In the genomic region with DNA sequence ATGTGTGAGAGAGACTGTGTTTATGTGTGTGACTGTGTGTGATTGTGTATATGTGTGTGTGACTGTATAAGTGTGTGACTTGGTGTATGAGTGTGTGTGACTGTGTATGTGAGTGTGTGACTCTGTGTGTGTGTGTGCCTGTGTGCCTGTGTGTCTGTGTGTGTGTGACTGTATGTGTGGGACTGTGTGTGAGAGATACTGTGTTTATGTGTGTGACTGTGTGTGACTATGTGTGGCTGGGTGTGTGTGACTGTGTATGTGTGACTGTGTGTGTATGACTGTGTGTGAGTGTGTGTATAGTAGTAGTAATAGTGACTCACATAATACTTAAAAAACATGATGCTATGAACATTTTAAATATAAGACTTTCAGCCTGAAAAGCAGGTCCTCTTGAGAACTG, we compare ENCODE assay signal across 17 mouse cellular contexts. TPM values are rescaled to one million over a fixed set of nuclear protein-coding genes. Genes with fewer than 3 reads are reported as not detected.
A peak's percentile ranks its signal among the peaks of the same experiment; 100 is the strongest.
DNase-seq lines count a peak whose midpoint lies in the region; ATAC-seq and TF ChIP-seq lines count a peak whose summit lies in the region.
"Had no signal": no experiment of that assay in that cellular context is flagged by ENCODE, and none has a peak within 500 bp of the region (broad histone marks: within the 10 kb centered on the region; RNA-seq: fewer than 3 reads in every experiment).

No protein-coding gene starts in this region.

- peaks cover 5% of the 10 kb centered on the region for H3K4me1 ChIP-seq in forebrain, embryonic 16.5 days (replicated peaks; ENCODE audit: control insufficient read depth, insufficient read depth, low read length)
- H3K4me1 ChIP-seq in forebrain, embryonic 10.5 days: peaks cover 26% of the 10 kb centered on the region
- H3K4me1 ChIP-seq in liver, postnatal 0 days (ENCODE audit: insufficient read depth): no peaks in the 10 kb centered on the region
- no peaks in the 10 kb centered on the region for H3K4me1 ChIP-seq in liver, embryonic 12.5 days
- H3K4me1 ChIP-seq in neural tube, embryonic 13.5 days (replicated peaks): peaks cover 12% of the 10 kb centered on the region
- peaks cover 6% of the 10 kb centered on the region for H3K4me1 ChIP-seq in neural tube, embryonic 15.5 days
- H3K4me1 ChIP-seq: heart, embryonic 15.5 days had no signal

- no peak overlapping the region for H3K9ac ChIP-seq in forebrain, embryonic 16.5 days (replicated peaks; ENCODE audit: low read depth, low read length)
- H3K9ac ChIP-seq in liver, postnatal 0 days (replicated peaks): no peak overlapping the region
- H3K9ac ChIP-seq in liver, embryonic 12.5 days: no peak overlapping the region
- H3K9ac ChIP-seq in neural tube, embryonic 13.5 days: no peak overlapping the region
- H3K9ac ChIP-seq in neural tube, embryonic 15.5 days (replicated peaks): no peak overlapping the region
- H3K9ac ChIP-seq: embryonic facial prominence, embryonic 13.5 days; heart, embryonic 15.5 days had no signal

- no peak overlapping the region for H3K4me2 ChIP-seq in forebrain, embryonic 16.5 days (ENCODE audit: low read length)
- no peak overlapping the region for H3K4me2 ChIP-seq in liver, postnatal 0 days (ENCODE audit: low read depth, low read length)
- no peak overlapping the region for H3K4me2 ChIP-seq in liver, embryonic 12.5 days
- H3K4me2 ChIP-seq in neural tube, embryonic 13.5 days: no peak overlapping the region
- H3K4me2 ChIP-seq in neural tube, embryonic 15.5 days: no peak overlapping the region
- H3K4me2 ChIP-seq: embryonic facial prominence, embryonic 13.5 days; heart, embryonic 11.5 days; heart, embryonic 15.5 days had no signal

- no peaks in the 10 kb centered on the region for H3K27me3 ChIP-seq in forebrain, embryonic 16.5 days (replicated peaks; ENCODE audit: control insufficient read depth, insufficient read depth, low read length)
- H3K27me3 ChIP-seq in forebrain, embryonic 10.5 days (ENCODE audit: poor library complexity, severe bottlenecking): no peaks in the 10 kb centered on the region
- no peaks in the 10 kb centered on the region for H3K27me3 ChIP-seq in liver, postnatal 0 days (ENCODE audit: insufficient read depth, low read length)
- H3K27me3 ChIP-seq in liver, embryonic 12.5 days (replicated peaks): no peaks in the 10 kb centered on the region
- no peaks in the 10 kb centered on the region for H3K27me3 ChIP-seq in neural tube, embryonic 13.5 days
- no peaks in the 10 kb centered on the region for H3K27me3 ChIP-seq in neural tube, embryonic 15.5 days (replicated peaks)
- H3K27me3 ChIP-seq: embryonic facial prominence, embryonic 13.5 days; heart, embryonic 15.5 days had no signal

- no peak for DNase-seq in forebrain, embryonic 10.5 days (ENCODE audit: extremely low spot score, low spot score)
- no peak for DNase-seq in liver, postnatal 0 days
- DNase-seq: adrenal gland, postnatal 25 days; cerebellum, adult 18-20 months; cerebellum, adult 9-11 months; cerebellum, postnatal 36 days; gastrocnemius, postnatal 14 days; heart, adult 2 months; heart, postnatal 14 days had no signal

- no peaks in the 10 kb centered on the region for H3K9me3 ChIP-seq in forebrain, embryonic 16.5 days (ENCODE audit: control insufficient read depth, low read length)
- no peaks in the 10 kb centered on the region for H3K9me3 ChIP-seq in forebrain, embryonic 10.5 days
- no peaks in the 10 kb centered on the region for H3K9me3 ChIP-seq in liver, postnatal 0 days (ENCODE audit: low read length)
- H3K9me3 ChIP-seq in liver, embryonic 12.5 days (replicated peaks): no peaks in the 10 kb centered on the region
- H3K9me3 ChIP-seq in neural tube, embryonic 13.5 days: no peaks in the 10 kb centered on the region
- H3K9me3 ChIP-seq in neural tube, embryonic 15.5 days (replicated peaks): no peaks in the 10 kb centered on the region
- H3K9me3 ChIP-seq: embryonic facial prominence, embryonic 13.5 days; heart, embryonic 15.5 days had no signal

- no peak overlapping the region for H3K27ac ChIP-seq in forebrain, embryonic 16.5 days (ENCODE audit: low read length)
- no peak overlapping the region for H3K27ac ChIP-seq in forebrain, embryonic 10.5 days
- H3K27ac ChIP-seq in liver, postnatal 0 days (ENCODE audit: low read depth): 0 out of 2 replicates have a peak overlapping the region, but pooled peaks have one; percentile 77
- no peak overlapping the region for H3K27ac ChIP-seq in liver, embryonic 12.5 days
- no peak overlapping the region for H3K27ac ChIP-seq in neural tube, embryonic 13.5 days (replicated peaks)
- no peak overlapping the region for H3K27ac ChIP-seq in neural tube, embryonic 15.5 days (replicated peaks)
- H3K27ac ChIP-seq: embryonic facial prominence, embryonic 13.5 days; heart, adult 2 months; heart, embryonic 15.5 days had no signal

- H3K4me3 ChIP-seq in forebrain, embryonic 16.5 days (replicated peaks; ENCODE audit: low read length): no peak overlapping the region
- H3K4me3 ChIP-seq in forebrain, embryonic 10.5 days: no peak overlapping the region
- no peak overlapping the region for H3K4me3 ChIP-seq in liver, postnatal 0 days (ENCODE audit: low read depth, low read length)
- H3K4me3 ChIP-seq in liver, embryonic 12.5 days: no peak overlapping the region
- no peak overlapping the region for H3K4me3 ChIP-seq in neural tube, embryonic 13.5 days
- H3K4me3 ChIP-seq in neural tube, embryonic 15.5 days (replicated peaks): no peak overlapping the region
- H3K4me3 ChIP-seq: embryonic facial prominence, embryonic 13.5 days; heart, adult 2 months; heart, embryonic 15.5 days had no signal

- H3K36me3 ChIP-seq in forebrain, embryonic 16.5 days (ENCODE audit: control insufficient read depth, insufficient read depth): no peaks in the 10 kb centered on the region
- no peaks in the 10 kb centered on the region for H3K36me3 ChIP-seq in forebrain, embryonic 10.5 days (replicated peaks)
- no peaks in the 10 kb centered on the region for H3K36me3 ChIP-seq in liver, postnatal 0 days (replicated peaks; ENCODE audit: insufficient read depth, low read length)
- H3K36me3 ChIP-seq in liver, embryonic 12.5 days: no peaks in the 10 kb centered on the region
- no peaks in the 10 kb centered on the region; the same call in 1 of the 2 replicates for H3K36me3 ChIP-seq in neural tube, embryonic 13.5 days
- no peaks in the 10 kb centered on the region for H3K36me3 ChIP-seq in neural tube, embryonic 15.5 days
- H3K36me3 ChIP-seq: embryonic facial prominence, embryonic 13.5 days; heart, embryonic 15.5 days had no signal

- TF ChIP-seq EP300 in liver, postnatal 0 days (IDR thresholded peaks at IDR 0.05; ENCODE audit: low read depth): no peak

- ATAC-seq in forebrain, embryonic 16.5 days: 0 out of 2 replicates have a peak, but pooled peaks have one; percentile 16
- ATAC-seq in liver, postnatal 0 days: no peak
- no peak for ATAC-seq in liver, embryonic 12.5 days
- ATAC-seq in neural tube, embryonic 13.5 days (ENCODE audit: low read depth): peak; percentile 38; the same call in 1 of the 2 replicates
- no peak for ATAC-seq in neural tube, embryonic 15.5 days (ENCODE audit: low FRiP score)
- ATAC-seq: intestine, embryonic 16.5 days had no signal

- TF ChIP-seq CTCF in liver, postnatal 0 days (IDR thresholded peaks at IDR 0.05; ENCODE audit: low read depth): no peak

RNA-seq across cellular contexts. Expression of a gene that starts 13.5 kb away (rescaled TPM):
- polyA plus RNA-seq in forebrain, embryonic 16.5 days (2015; fragmentation: Nextera tagmentation; extraction: Ambion mirVana): 3.7 and 4.8 TPM in 2 replicates
- 8.5 and 8.6 TPM in 2 replicates for polyA plus RNA-seq in forebrain, embryonic 10.5 days (2016; fragmentation: Nextera tagmentation; extraction: Ambion mirVana)
- 9.1 and 10.6 TPM in 2 replicates for polyA plus RNA-seq in liver, postnatal 0 days (2015; fragmentation: Nextera tagmentation; extraction: Ambion mirVana)
- 1.2 and 1.5 TPM in 2 replicates for polyA plus RNA-seq in liver, embryonic 12.5 days (2016; fragmentation: Nextera tagmentation; extraction: Ambion mirVana)
- 7.2 and 7.6 TPM in 2 replicates for polyA plus RNA-seq in neural tube, embryonic 13.5 days (2015; fragmentation: Nextera tagmentation; extraction: Ambion mirVana)
- polyA plus RNA-seq in neural tube, embryonic 15.5 days (2015; fragmentation: Nextera tagmentation; extraction: Ambion mirVana): 8.9 and 11.9 TPM in 2 replicates

Comparison
In these comparisons a context has a peak if more than half of its experiments do, and no peak if none do; other contexts are left out.
1. ATAC-seq: peak in forebrain, embryonic 16.5 days (single experiment) and neural tube, embryonic 13.5 days (single experiment); none in liver, postnatal 0 days (single experiment), liver, embryonic 12.5 days (single experiment) and neural tube, embryonic 15.5 days (single experiment).